Mouse (Mus musculus) thymus, adult 2 months (tissue): ENCODE data around the gene Bdkrb2. TPM values are rescaled to one million over a fixed set of nuclear protein-coding genes. Genes with fewer than 3 reads are reported as not detected.

Source experiments
- DNase-seq: peaks from one replicate; pipeline ENCODE4 v3.0.0; 2021
- H3K27ac ChIP-seq: fragments of 200-500 bp; 2 replicates; pipeline ENCODE4 v1.5.1; 2012; ENCODE audit warnings: low read length, control low read depth; ENCODE audit not compliant: control insufficient read depth, insufficient read depth
- H3K27me3 ChIP-seq: fragments of 200-500 bp; 2 replicates; pipeline ENCODE4 v1.6.1; 2012; ENCODE audit warnings: mild to moderate bottlenecking, low read length, moderate library complexity, mixed read lengths; ENCODE audit not compliant: control insufficient read depth, insufficient read depth
- H3K36me3 ChIP-seq: fragments of 200-500 bp; 2 replicates; pipeline ENCODE4 v1.6.1; 2012; ENCODE audit warnings: mild to moderate bottlenecking, low read length, moderate library complexity; ENCODE audit not compliant: control insufficient read depth, insufficient read depth
- H3K4me1 ChIP-seq: fragments of 200-500 bp; replicated peaks from 2 replicates; pipeline ENCODE4 v1.6.1; 2012; ENCODE audit warnings: low read length; ENCODE audit not compliant: control insufficient read depth, insufficient read depth
- H3K4me3 ChIP-seq: fragments of 200-500 bp; 2 replicates; pipeline ENCODE4 v1.5.1; 2012; ENCODE audit warnings: mild to moderate bottlenecking, low read length, control low read depth, moderate library complexity; ENCODE audit not compliant: control insufficient read depth, insufficient read depth
- CTCF ChIP-seq: fragments of 200-500 bp; IDR thresholded peaks from 2 replicates; pipeline ENCODE4 v1.5.1; 2012; ENCODE audit warnings: mild to moderate bottlenecking, control low read depth, low read length, moderate library complexity, borderline replicate concordance; ENCODE audit not compliant: control insufficient read depth, poor library complexity, insufficient read depth; ENCODE audit errors: extremely low read depth
- POLR2A ChIP-seq: fragments of 200-500 bp; IDR thresholded peaks from 2 replicates; pipeline ENCODE4 v1.6.1; 2012; ENCODE audit warnings: mild to moderate bottlenecking, low read length, control low read depth, moderate library complexity; ENCODE audit not compliant: control insufficient read depth, poor library complexity, insufficient read depth; ENCODE audit errors: extremely low read depth
- WGBS: fragments of 180-500 bp; shearing (Covaris S2); methylation state at CpG from one replicate; pipeline ENCODE4 v1.1.7; 2018; 5-methylcytosine and 5-hydroxymethylcytosine counted together
- polyA plus RNA-seq: library from polyadenylated mRNA; depleted of rRNA; stranded (reverse); fragments of >200 nt; gene quantifications from 2 replicates; pipeline ENCODE4 v1.2.3, GENCODE M21; 2012

Gene Bdkrb2
- polyA plus RNA-seq, 1 experiment: 1.4 TPM

DNA sequence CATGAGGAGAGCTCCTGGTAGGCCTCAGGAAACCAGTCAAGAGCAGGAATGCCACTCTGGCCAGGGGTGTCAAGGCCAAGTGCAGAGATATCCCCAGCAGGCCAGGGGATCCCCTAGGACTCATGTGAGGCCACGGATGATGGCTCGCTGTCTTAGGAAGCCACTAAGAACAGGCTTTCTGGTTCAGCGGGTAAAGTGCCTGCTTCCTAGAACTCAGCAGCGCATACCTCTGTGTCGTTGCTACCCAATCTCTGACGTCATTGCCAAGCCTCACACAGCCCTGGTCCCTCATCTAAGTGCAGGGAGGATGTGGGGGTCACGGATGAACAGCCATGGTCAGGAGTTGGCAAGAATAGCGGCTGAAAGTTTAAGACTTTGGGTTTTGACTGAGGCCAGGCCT, 34.1 kb downstream of the Bdkrb2 start:
- no peaks in the 10 kb centered on the region for H3K36me3 ChIP-seq
- no peak overlapping the region for H3K4me3 ChIP-seq
- no peak for TF ChIP-seq CTCF
- no peak for TF ChIP-seq POLR2A
- no peaks in the 10 kb centered on the region for H3K27me3 ChIP-seq
- WGBS: 92% methylated on average over 8 of the region's 8 CpGs
- no peak overlapping the region for H3K27ac ChIP-seq
- DNase-seq: no peak
- H3K4me1 ChIP-seq: no peaks in the 10 kb centered on the region

DNA sequence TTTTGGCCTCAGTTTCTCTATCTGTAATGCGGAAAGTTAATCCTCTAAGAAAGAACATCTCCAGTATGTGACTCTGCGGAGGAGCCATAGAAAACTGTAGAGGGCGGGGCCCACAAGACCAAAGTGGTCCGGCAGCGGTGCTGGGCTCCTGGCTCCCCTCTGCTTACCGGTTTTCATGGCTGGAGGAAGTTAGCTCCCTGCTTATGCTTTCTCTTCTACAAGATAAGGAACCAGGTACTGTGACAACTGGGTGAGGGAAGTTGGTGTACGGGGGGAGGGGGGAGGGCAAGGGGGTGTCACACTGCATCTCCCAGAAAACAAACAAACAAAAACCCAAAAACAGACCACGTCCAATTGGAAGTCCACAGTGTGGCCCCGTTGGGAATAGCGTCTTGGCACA, 35.5 kb downstream of the Bdkrb2 start:
- DNase-seq: no peak
- H3K27ac ChIP-seq: no peak overlapping the region
- H3K4me3 ChIP-seq: no peak overlapping the region
- H3K27me3 ChIP-seq: no peaks in the 10 kb centered on the region
- TF ChIP-seq CTCF: no peak
- no peak for TF ChIP-seq POLR2A
- 62% methylated on average over 10 of the region's 10 CpGs for WGBS
- H3K36me3 ChIP-seq: no peaks in the 10 kb centered on the region
- H3K4me1 ChIP-seq: no peaks in the 10 kb centered on the region

DNA sequence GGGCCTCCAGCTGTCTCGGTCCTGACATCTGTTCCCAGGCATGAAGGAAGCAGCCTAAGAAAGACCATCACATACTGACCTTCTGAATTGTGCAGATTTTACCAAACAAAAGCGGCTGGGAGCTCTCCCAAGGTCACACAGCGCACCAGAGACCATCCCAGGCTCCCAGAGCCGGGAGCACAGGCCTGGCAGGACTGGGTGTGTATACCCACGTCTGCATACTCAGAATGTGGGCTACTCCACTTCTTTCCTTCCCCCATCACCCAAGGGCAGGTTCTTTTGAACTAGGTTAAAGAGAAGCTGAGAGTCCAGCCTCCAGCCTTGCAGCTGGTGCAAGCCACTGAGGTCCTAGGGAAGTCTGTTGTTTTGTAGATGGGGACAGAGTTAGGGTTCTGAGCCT, 36.1 kb downstream of the Bdkrb2 start:
- H3K4me3 ChIP-seq: no peak overlapping the region
- TF ChIP-seq CTCF (no peak), POLR2A (no peak)
- H3K4me1 ChIP-seq: no peaks in the 10 kb centered on the region
- H3K27me3 ChIP-seq: no peaks in the 10 kb centered on the region
- DNase-seq: no peak
- no peaks in the 10 kb centered on the region for H3K36me3 ChIP-seq
- H3K27ac ChIP-seq: no peak overlapping the region
- WGBS: 95% methylated on average over 5 of the region's 5 CpGs

DNA sequence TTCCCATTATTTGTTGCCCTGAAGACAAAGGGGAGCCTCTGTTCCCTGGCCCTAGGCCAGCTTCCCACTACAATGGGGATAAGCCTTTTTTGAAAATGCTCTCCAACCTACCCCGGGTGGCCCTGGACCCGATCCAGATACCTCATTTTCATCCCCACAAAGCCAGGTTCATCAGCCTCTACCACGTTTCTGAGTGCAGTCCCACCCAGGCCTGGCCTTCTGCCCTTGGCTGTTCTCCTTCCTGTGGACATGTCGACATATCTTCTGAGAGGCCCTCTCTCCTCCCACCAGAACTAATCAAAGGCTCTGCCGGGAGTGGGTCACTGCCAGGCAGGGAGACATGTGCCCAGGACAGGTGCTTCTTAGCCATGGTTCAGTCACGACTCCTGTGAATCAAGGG, 38.6 kb downstream of the Bdkrb2 start:
- TF ChIP-seq CTCF (no peak), POLR2A (no peak)
- Histone ChIP-seq H3K27ac (no peak overlapping the region), H3K27me3 (no peaks in the 10 kb centered on the region), H3K4me3 (no peak overlapping the region), H3K36me3 (no peaks in the 10 kb centered on the region), H3K4me1 (no peaks in the 10 kb centered on the region)
- DNase-seq: no peak
- WGBS: 82% methylated on average over 6 of the region's 6 CpGs

DNA sequence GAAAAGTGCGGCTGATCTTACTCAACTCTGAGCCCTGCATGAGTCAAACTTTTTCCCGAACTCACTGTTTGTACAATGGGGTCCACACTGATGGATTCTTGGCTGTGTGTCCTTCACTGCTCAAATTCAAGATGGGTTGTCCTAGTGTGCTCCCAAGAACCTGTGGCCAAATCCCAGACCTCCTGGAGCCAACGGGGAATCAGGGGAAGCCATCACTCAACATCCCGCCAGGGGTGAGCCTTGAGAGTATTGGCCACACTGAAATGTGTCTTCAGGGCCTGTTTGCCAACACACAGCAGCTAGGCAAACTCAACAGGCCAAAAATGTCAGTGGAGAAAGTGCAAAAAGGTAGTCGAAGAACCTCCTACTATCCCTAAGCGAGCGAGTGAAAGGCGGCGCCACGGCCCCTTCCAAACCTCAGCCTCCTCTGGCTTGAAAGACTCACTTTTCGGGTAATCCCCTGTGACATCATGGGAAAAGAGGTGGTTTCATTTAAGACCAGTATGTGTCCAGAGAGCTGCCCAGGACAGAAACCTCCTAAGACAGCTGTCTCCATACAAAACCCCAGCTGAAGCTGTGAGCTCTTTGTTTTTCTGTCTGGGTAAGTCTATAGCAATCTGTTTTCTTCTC, 39.7 kb downstream of the Bdkrb2 start, which contains the start of gene Bdkrb1:
Gene Bdkrb1 (plus strand): TSS at position 505 of the 630 bp plus-strand sequence.
- no peak for DNase-seq
- Histone ChIP-seq H3K36me3 (no peaks in the 10 kb centered on the region), H3K4me1 (no peaks in the 10 kb centered on the region)

DNA sequence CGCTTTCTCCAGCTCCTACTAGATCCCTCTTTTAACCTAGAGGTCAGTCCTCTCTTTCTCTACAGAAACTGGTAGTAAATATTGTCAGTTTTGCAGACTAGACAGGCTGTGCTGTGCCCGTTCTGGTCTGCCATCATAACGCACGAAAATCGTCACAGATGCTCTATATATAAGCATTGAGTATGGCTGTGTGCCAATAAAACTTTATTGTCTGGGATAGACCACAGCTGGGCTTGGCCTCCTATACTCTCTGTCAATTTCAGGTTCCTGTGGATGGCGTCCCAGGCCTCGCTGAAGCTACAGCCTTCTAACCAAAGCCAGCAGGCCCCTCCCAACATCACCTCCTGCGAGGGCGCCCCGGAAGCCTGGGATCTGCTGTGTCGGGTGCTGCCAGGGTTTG, 40.9 kb downstream of the Bdkrb2 start:
- 96% methylated on average over 11 of the region's 11 CpGs for WGBS
- DNase-seq: no peak
- TF ChIP-seq POLR2A (no peak), CTCF (no peak)
- Histone ChIP-seq H3K4me1 (no peaks in the 10 kb centered on the region), H3K27ac (no peak overlapping the region), H3K27me3 (no peaks in the 10 kb centered on the region), H3K36me3 (no peaks in the 10 kb centered on the region), H3K4me3 (no peak overlapping the region)

More for the DNA sequence above, 39.7 kb downstream of the Bdkrb2 start, which contains the start of gene Bdkrb1:
- no peak within 1 kb of the TSS for H3K4me3 ChIP-seq
- 93% methylated on average over 11 of the region's 11 CpGs for WGBS
- no peaks in the 10 kb centered on the region for H3K27me3 ChIP-seq
- H3K27ac ChIP-seq: no peak within 1 kb of the TSS
- TF ChIP-seq CTCF (no peak), POLR2A (no peak)

DNA sequence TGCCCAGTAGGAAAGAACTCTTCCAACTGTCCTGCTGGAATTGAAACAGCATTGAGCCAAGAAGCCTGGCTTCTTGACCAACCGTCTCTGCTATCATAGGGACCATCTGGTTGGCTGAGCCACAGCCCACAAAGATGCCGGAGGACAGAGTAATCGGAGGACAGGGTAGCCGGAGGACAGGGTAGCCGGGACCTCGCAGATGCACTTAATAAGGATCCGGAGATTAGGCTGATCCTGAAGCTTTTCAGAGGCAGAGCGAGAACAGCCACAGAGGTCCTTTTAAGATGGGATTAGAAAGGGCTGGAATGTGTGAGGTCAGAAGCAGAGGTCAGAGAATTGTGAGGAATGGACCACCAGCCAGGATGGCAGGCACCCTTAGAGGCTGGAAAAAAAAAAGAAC, 42.2 kb downstream of the Bdkrb2 start:
- no peak for DNase-seq
- H3K27me3 ChIP-seq: no peaks in the 10 kb centered on the region
- H3K4me1 ChIP-seq: no peaks in the 10 kb centered on the region
- no peak overlapping the region for H3K4me3 ChIP-seq
- H3K36me3 ChIP-seq: no peaks in the 10 kb centered on the region
- TF ChIP-seq POLR2A (no peak), CTCF (no peak)
- no peak overlapping the region for H3K27ac ChIP-seq
- WGBS: 86% methylated on average over 8 of the region's 8 CpGs
